Mouse (Mus musculus): Measurements from ENCODE around the gene Tubgcp5.

Tubgcp5 gene

GRCm38 (mm10) chr7:55855597-55855996, 61.6 kb downstream of the Tubgcp5 start:
- no peak for DNase-seq

- no peak for DNase-seq
Observed at GRCm38 (mm10) chr7:55856741-55857140, 62.8 kb downstream of the Tubgcp5 start.

- no peak for DNase-seq
Observed at GRCm38 (mm10) chr7:55857729-55858128, 63.8 kb downstream of the Tubgcp5 start.

- DNase-seq, result peak; percentile 27 to 29
Observed at GRCm38 (mm10) chr7:55858836-55859517, 65.0 kb downstream of the Tubgcp5 start.

- DNase-seq, result no peak
Observed at GRCm38 (mm10) chr7:55859518-55859872, 65.5 kb downstream of the Tubgcp5 start.

- DNase-seq, result peak in 1 of 2 experiments; percentile 13
Observed at GRCm38 (mm10) chr7:55859956-55860355, 66.0 kb downstream of the Tubgcp5 start.

GRCm38 (mm10) chr7:55861175-55861574, 67.2 kb downstream of the Tubgcp5 start:
- DNase-seq, result no peak

GRCm38 (mm10) chr7:55865044-55865443, 71.1 kb downstream of the Tubgcp5 start:
- DNase-seq, result no peak

GRCm38 (mm10) chr7:55865750-55866416, 71.9 kb downstream of the Tubgcp5 start:
- no peak for DNase-seq

- no peak for DNase-seq
Observed at GRCm38 (mm10) chr7:55868247-55868646, 74.3 kb downstream of the Tubgcp5 start.

- no peak for DNase-seq
Observed at GRCm38 (mm10) chr7:55869220-55869619, 75.3 kb downstream of the Tubgcp5 start.

- DNase-seq, result peak; percentile 20 to 21
Observed at GRCm38 (mm10) chr7:55870340-55871020, 76.5 kb downstream of the Tubgcp5 start.

GRCm38 (mm10) chr7:55871476-55871875, 77.5 kb downstream of the Tubgcp5 start:
- peak in 1 of 2 experiments; percentile 13 for DNase-seq

- DNase-seq, result no peak
Observed at GRCm38 (mm10) chr7:55874703-55875102, 80.7 kb downstream of the Tubgcp5 start.

GRCm38 (mm10) chr7:55877721-55878120, 83.8 kb downstream of the Tubgcp5 start:
- DNase-seq, result no peak

GRCm38 (mm10) chr7:55880882-55881281, 86.9 kb downstream of the Tubgcp5 start:
- no peak for DNase-seq

Data from cerebellum, adult 18-20 months (tissue).